Mouse (Mus musculus) naive thymus-derived CD4-positive, alpha-beta T cell, adult 2 months (primary cell): ENCODE results near the gene Adprh.

Experiments used
- DNase-seq: peaks from one replicate; pipeline ENCODE4 v3.0.0-alpha.2; 2011; ENCODE audit warnings: low read depth

Gene Adprh

DNA sequence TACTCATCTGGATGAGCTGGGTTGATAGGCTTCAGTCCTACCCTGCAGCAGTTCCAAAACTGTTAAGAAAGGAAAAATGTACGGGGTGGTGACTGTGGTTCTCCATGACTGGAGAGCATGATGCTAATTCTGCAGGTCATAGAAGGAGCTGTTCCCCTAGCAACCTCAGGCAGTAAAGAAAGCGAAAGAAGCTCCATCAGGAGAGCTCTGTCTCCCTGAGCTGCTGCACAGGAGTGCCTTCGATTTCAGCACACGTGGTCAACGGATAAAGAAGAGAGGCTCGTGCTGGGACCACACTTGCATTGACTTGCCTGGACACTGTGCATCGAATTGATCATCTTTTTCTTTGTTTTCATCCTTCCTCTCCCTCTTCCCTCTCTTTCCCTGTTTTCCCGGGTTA is 10.3 kb downstream of the Adprh start:
- no peak for DNase-seq

DNA sequence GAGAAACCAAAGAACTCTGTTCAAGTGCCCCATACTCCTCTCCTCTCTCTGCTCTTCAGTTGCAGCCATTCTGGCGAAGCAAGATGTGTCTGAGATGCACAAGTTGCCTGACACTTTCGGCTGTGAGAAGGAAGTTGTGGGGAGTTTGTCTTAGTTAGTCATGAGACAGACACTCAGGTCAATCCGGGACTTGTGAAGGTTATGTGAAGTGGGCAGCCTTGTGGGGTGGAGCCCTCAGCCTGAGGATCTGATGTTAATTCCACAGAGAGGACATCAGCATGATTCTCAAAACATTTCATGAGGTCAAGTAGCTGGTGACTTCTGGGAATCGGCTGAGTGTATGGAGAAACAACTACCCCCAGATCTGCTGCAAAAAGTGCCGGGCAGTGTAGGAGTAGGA is 10.9 kb downstream of the Adprh start:
- no peak for DNase-seq

DNA sequence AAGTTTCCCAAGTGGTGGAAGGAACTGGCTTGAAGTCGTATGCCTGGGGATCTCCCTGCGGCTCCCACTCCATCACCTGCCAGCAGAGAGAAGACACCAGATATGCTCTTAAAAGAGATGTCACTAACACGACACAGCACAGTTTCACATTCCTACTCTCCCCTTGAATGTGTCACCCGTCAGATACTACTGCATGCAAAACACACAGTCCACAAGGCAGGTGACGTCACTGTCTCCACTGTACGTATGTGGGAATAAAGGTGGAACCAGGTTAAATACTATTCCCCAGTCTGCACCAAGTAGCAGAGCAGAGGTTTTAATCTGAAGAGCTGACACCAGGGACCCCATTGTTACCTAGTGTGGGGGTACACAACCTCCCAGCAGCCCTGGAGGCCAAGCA is 12.1 kb downstream of the Adprh start:
- no peak for DNase-seq

DNA sequence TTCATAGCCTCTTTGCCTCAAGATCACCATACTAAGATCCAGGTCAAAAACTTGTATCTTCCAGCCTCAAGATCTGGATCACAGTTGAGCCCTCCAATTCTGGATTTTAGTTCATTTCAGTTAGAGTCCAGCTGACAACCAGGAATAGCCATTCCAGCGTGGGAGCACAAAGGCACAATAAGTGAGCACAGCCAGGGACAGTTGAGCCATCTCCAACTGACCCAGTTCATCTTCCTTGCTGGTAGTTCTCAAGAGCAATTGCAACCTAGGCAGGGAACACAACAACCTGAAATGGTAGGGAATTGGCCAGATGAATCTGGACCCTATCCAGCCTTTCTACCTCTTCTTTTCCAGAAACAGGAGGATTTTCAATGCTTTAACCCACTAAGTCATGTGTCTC is 13.3 kb downstream of the Adprh start:
- no peak for DNase-seq

DNA sequence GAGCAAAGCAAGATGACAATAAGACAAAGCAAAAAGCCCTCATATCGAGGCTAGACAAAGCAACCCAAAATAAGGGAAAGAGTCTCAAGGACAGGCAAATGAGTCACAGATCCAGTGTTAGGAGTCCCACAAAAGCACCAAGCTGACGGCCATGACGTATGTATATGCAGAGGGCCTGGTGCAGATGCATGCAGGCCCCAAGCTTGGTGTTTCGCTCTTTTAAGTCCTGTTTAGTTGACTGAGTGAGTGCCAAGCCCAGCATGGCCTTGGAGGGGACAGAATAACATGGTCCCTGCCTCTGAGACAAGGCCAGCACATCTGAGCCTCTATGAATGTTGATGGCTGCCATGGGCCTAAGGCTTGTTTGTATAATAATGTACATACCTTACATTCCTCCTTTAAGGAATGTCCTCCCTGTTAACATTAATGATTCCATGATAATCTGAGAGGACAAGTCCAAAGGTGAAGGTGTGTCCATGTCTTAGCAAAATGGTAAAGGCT is 18.2 kb downstream of the Adprh start:
- no peak for DNase-seq

DNA sequence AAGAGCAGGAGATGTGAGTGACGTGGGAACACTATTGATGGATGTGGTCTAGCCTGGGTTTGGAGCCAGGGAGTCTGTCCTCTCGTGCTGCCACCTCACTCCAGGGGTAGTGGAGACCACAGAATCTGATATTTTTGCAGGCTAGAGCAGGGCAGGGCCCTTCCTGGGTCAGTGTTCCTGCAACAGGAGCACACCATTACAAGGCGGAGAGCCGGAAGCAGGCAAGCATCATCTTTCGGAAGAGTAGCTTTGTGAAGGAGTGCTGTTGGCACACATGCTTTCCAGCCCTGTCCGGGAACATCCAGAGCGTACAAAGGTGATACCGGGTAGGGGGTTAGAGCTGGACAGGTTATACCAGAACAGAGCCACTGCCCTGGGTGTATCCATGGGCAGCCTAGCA is 19.0 kb downstream of the Adprh start:
- DNase-seq = no peak

DNA sequence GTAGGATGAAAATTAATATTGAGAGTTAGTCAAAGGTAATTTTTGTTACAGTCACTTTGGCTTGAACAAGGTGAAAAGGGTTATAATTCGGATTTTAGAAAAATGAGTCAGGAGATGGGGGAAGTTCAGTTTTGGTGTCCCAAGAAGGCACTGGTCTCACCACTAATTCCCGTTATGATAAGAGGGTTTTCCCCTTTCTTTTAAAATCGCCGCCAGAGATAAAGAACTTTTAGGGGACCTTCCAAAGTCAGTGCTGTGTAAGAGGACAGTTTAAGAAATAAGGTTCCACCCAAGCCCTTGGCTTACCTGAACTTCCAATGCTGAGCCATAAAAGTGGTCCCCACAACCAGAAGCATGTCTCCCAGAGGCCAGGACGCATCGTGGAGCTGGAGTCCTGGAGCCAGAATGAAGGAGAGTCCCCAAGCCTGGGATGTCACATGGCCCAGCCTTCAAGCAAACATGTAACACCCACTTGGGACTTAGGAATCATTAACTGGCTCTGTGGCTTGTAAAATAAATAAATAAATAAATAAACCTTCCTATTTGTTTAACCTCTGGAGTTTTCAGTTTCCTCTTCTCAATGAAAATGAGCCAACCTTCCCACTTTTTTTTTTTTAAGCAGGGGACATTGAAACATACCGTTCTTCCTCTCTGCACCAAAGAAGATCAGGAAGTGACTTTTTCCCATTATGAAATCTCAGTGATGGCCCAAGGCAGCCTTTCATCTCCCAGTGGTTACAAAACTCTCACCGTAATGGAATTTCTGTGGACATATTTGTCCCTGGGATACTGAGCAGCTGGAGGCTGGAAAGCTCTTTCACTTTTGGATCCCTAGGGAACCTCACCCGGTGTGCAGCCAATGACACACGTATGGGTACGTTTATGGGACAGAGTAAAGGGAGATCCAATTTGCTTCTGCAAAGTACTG is 19.7 kb downstream of the Adprh start, which contains the start of gene Pla1a:
TSS of gene Pla1a (minus strand) at position 648 of the 928 bp plus-strand sequence.
- no peak for DNase-seq

DNA sequence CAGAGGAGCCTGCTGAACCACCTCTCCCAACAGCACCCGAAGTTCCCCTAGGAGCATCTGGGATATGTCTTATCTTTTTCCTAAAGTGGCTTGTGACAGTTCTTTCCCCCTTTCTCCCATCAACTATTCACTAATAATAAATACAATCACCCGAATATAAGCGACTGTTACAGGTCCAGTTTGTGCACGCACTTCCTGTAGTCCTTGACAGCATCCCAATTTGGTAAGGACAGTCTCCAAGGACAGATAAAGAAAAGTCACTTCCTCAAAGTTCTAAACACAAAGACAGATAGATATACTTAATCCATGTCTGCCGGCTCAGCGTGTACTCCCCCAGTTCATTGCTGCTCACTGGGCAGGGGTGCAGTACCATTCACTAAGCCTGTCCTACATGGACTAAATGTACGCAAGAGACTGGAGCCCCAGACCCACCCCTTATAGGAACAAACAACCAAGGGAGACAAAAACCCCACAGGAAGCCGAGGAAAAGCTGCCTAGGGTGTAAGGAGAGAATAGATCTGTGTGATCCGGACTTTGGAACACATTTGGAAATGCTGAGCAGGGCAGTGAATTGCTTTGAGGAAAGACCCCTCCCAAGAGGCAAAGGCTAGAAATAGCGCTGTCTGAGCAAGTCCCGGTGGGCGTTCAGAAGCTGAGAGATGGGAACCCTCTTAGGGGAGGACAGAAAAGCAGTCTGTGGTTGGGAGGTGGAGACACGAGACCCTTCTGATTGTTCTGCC is 20.9 kb downstream of the Adprh start:
- no peak for DNase-seq

DNA sequence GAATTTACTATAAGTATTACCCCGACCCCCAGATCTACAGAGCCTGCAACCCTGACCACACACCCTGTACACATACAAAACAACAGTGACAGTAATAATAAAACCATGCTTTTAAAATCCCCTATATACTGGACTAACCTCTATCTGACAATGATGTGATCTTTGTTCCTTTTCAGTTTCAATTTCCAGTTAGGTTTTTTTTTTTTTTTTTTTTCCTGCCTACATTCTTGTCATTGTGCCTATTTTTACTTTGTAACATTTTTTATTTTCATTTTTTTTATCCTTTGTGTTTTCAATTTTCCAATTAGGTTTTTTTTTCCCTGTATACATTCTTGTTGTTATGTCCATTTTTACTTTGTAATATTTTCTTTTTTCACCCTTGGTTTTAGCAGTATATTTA is 26.7 kb downstream of the Adprh start:
- no peak for DNase-seq

DNA sequence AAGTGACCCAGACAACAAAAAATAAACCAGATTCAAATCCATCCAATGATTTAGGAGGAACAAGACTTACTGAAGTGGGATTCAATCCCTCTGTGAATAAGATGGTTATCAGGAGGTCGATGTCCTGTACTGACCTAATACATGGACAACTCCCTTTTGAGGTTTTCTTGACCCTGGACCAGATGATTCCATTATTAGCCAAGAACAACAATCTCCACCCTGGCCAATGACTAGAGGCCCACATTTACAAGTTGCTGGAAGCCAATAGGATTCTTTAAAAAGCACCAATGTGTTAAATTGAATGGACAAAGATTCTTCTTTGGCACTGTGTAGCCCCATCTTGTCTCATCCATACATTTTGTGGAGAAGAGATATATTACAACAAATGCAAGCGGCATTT is 27.1 kb downstream of the Adprh start:
- DNase-seq = no peak

DNA sequence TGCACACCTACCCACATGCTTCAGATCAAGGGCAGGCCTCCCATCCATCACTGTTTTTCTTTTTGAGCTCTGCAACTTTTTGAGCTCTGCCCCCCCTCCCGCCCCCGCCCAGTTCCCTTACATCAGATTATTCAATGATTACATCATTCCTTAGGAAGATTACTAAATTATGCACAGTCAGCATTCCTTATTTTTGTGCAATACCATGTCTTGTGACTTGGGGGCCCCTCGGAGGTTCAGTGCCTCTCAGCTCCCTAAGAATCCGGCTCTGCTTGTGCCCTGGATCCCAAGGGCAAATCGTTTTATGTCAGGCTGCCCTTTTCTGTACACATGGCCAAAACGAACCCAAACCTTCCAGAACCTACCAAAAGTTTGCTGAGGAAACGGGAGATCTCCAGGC is 37.5 kb downstream of the Adprh start:
- no peak for DNase-seq

DNA sequence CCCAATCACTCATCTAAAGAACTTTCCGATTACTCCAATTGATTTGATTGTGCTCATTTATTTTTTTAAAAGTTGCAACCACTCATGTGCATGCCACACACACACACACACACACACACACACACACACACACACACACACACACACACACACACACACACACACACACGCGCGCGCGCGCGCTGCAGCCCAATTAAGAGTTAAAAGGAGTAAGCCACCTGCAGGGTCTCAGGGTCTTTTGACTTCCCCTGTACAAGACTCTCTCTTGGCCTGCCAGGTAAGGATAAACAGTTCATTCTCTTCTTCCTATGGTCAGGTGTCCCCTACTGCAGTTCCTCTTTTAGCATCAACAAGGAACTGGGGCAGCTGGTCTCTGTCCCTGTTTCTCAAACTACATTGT is 44.1 kb downstream of the Adprh start:
- DNase-seq = no peak

DNA sequence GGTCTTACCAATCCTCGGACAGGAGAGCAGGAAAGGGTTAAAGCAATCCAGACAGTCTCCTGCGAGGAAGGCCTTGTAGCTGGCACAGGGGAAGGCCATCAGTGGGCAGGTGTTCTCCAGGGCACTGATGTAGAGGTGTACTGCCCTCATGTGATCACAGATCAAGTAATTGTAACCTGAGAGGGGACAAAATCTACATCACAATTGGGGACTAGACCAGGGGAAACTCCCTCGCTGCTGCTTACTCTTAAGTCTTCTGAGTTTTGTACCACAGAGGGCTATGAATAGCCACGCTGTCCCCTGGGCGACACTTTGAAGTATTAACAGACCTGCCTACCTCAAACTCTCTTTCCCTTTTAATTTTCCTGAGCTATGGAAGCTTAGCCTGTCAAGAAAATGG is 44.9 kb downstream of the Adprh start:
- no peak for DNase-seq

DNA sequence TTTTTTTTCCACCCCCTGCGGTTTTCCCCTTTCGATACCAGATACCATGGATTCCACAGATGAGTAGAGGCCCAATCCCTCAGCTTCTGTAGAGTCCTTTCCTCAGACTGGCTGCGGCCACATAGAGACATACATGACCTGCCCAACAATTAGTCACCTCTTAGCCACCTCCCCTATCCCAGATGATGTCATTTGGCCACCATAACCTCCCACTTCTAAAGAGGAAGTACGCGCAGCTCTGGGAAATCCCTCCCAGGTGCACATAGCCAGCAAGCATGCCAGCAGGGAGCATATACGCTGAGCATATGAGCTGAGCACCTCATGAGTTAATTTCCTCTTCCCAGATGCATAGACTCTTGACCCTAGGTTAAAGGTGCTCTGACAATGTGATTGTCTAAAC is 45.8 kb downstream of the Adprh start:
- DNase-seq = no peak

DNA sequence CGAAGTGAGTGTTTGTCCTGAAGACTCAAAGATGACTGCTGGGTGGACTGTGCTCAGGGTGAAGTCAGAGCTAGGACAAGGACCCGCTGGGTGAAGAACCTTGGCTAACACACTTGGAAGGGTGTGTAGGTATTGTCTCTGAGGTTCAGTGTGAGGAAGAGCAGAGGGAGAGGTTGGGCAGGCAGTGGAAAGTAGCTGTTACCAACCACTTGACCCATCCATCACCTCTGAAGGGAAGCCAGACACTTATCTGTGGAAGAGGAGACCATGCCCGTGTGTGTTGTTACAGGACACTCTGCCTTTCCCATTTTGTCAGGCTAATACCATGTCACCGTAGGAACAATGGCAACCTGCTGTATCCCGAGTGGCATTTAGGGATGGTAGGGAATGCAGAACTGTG is 46.2 kb downstream of the Adprh start:
- no peak for DNase-seq

DNA sequence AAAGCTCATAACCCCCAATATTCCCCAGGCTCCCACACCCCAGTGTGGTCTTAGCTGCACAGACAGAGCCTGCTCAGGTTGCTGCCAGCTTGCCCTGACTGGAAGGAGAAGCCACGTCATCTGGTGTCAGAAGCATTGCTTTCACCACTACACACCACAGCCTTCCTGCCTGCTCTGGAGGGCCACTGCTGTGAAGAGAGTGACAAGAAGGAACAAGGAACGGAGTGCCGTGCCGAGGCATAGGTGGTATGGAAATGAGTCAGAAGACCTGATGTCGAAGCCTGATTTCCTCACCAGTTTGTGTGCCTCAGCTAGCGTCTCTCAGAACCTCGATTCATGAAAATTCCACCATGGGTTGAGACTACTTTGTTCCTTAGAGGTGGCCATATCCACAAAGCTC is 48.9 kb downstream of the Adprh start:
- DNase-seq = peak; percentile 50

DNA sequence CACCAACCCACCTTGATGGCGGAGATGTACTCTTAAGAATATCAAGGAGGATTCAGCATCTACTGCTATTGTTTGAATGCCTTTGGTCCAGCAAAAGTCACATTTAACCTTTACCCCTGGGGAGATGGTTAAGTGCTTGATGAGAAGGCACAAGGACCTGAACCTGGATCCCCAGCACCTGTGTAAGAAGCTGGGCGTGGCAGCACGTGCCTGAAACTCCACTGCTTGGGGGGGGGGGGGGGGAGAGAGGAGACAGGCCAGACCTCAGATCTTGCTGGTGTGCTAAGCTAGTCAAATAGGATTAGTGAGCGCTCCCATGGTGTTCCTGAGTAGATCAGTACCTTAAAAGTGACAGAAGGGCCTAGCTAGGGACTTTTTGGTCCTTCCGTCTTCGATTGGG is 51.0 kb downstream of the Adprh start:
- DNase-seq = no peak

DNA sequence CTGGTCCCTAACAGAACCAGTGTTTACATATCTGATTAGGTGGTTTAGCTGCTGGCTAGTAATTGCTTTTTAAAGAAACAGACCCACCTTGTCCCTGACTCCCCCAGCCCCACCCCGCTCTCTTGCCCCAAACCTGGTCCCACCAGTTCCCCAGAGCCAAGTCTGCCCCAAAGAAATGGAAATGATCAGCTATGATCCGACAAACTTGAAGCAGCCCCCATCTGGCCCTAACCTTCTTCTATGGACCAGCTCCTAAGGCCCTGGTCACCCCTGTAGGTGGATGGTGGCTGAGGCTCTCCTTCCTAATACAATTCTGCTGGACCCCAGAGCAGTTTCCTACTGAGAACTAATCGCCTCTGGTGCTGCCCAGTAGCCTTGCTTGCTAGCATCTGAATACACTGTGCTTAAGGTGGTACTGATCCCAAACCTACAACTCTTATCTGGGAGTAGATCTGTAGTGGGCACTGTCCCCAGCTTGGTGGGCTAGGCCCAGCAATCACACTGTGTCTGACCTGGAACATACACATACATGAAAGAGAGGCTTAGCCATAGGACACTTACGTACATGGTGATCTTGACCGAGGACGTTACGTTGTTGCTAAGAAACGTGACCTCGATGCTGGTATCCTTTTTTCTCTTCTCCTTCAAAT is 52.1 kb downstream of the Adprh start:
- DNase-seq = no peak

DNA sequence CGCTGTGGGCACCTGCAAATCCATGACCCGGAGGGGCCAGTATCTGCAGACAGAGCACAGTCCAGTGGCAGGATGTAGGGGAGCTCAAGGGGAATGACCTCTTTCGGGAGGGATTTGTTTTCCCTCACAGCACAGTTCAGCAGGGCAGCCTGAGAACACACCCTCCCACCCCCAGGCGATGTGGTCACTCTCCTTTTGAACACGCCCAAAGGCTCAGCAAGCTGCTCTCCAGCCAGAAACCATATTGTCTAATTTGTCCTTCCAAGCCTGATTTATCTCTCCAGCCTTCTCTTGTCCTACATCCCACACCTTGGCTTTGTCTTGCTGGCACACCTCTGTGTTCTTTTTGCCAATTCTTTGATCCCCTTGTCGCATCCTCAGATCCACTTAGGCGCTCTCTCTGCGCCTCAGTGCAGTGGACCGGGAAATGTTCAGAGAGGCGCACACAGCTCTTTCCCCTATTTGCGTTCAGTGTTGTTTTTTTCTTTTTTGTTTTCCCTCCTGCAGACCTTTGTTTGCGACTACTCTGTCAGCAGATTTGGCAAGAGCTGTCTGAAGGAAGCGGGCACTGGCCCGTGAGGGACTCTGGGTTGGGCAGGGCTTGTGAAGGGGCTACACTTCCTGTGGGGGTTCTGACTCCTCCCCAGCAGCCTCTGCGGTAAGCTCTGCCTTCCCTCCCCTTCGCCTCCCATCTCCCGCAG is 52.8 kb downstream of the Adprh start:
- no peak for DNase-seq

DNA sequence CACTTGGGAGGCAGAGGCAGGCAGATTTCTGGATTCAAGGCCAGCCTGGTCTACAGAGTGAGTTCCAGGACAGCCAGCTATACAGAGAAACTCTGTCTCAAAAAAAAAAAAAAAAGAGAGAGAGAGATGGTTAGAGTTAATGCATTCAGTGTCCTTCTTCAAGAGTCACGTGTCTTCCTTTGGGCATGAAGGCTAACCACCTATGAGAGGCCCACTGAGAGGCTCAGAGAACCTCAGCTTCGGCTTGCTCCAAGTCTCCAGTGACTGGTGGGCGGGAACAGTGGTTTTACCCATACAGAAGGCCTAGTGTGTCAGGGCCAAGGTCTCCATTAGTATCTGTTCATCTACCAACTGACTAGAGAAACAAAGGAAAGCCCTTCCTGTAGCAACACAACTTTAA is 53.4 kb downstream of the Adprh start:
- no peak for DNase-seq

DNA sequence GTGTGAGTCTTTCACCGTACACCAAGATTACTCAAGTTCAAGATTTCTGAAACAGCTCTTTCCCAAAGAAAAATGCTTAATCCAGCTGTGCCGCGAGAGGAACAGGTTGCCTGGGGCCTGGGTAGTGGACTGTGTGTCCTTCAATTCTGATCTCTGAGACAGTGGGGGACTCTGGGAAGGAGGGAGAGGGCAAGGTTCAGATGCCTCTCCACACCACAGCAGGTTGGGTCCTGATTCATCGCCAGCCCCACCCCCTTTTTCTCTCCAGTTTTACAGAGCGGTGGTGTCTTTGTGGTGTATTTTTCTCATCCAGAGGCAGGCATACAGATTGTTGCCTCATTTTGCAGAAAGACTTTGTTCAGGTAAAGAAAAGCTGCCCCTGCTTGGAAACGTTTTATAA is 54.2 kb downstream of the Adprh start:
- DNase-seq = no peak

DNA sequence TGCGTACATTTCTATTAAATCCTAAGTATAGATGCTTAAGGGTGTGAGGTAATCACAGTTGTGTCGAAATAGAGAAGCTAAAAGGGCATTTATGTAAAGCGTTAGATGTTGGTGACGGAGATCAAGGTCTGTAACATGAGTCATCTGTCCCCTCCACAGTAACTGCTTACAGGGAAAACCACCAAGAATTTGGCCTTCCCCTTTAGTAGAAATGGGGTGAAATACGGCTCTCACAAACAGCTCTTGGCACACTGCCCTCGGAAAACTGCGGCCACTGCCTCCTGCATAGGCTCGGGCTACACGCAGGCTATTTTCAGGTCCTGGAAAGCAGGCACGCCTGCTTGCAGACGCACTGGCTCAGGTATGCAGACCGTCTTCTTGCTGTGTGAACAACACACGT is 56.3 kb downstream of the Adprh start:
- no peak for DNase-seq
